Mouse (Mus musculus): ENCODE results near the gene A730049H05Rik.

DNA sequence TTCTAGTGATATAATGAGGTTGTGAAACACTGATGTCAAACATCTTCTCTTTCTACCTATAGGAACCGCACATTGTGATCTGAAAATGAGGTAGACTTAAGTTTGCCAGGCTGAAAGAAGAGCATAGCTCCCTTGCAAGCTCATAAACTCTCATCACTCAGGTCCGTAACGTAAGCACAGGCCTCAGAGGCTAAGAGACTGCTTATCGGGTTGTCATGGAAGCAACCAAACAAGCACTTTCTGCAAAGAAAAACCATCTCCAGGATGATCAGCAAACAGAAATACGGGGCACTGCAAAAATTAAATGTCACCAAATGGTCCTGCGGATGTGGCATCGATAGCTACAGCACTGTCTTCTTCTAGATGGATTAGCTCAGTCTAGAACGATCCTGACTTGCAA is 29.6 kb downstream of the A730049H05Rik start:
- TF ChIP-seq CTCF (IDR thresholded peaks at IDR 0.05; ENCODE audit: insufficient read depth, low read depth, low read length) (no peak), POLR2A (IDR thresholded peaks at IDR 0.05; ENCODE audit: insufficient read depth, low read depth, low read length) (no peak)
